Mouse (Mus musculus) embryonic facial prominence, embryonic 15.5 days (tissue): ENCODE measurements around the gene Gm20388. TPM values are rescaled to one million over a fixed set of nuclear protein-coding genes. Genes with fewer than 3 reads are reported as not detected.
A peak's percentile ranks its signal among the peaks of the same experiment; 100 is the strongest.
"Not testable (repeated sequence)": the region's sequence is repeated elsewhere in the genome, so short reads cannot be mapped to it uniquely, and the experiment has no call there.

Experiments used
- ATAC-seq: fragments of 200-750 bp; cut with Nextera tagmentation; 2 replicates; pipeline ENCODE4 v1.8.0; 2017; ENCODE audit warnings: low read depth, moderate TSS enrichment; ENCODE audit not compliant: insufficient number of reproducible peaks, low FRiP score, low TSS enrichment
- H3K27ac ChIP-seq: fragments of 300-500 bp; sonication (generic); replicated peaks from 2 replicates; pipeline ENCODE4 v1.5.1; 2015; ENCODE audit warnings: mild to moderate bottlenecking, inconsistent platforms
- H3K27me3 ChIP-seq: fragments of 300-500 bp; sonication (generic); 2 replicates; pipeline ENCODE4 v1.6.1; 2015; ENCODE audit warnings: inconsistent platforms
- H3K36me3 ChIP-seq: fragments of 300-500 bp; sonication (generic); 2 replicates; pipeline ENCODE4 v1.6.1; 2015; ENCODE audit warnings: mild to moderate bottlenecking, inconsistent platforms
- H3K4me1 ChIP-seq: fragments of 300-500 bp; sonication (generic); 2 replicates; pipeline ENCODE4 v1.6.1; 2015; ENCODE audit warnings: inconsistent platforms
- H3K4me2 ChIP-seq: fragments of 300-500 bp; sonication (generic); replicated peaks from 2 replicates; pipeline ENCODE4 v1.6.1; 2015; ENCODE audit warnings: mild to moderate bottlenecking, inconsistent platforms
- H3K4me3 ChIP-seq: fragments of 300-500 bp; sonication (generic); replicated peaks from 2 replicates; pipeline ENCODE4 v1.5.1; 2015; ENCODE audit warnings: mild to moderate bottlenecking, inconsistent platforms
- H3K9ac ChIP-seq: fragments of 300-500 bp; sonication (generic); 2 replicates; pipeline ENCODE4 v1.6.1; 2015; ENCODE audit warnings: inconsistent platforms
- H3K9me3 ChIP-seq: fragments of 300-500 bp; sonication (generic); replicated peaks from 2 replicates; pipeline ENCODE4 v1.6.1; 2016; ENCODE audit warnings: inconsistent platforms
- WGBS: fragments of 180-500 bp; shearing (Covaris S2); methylation state at CpG from one replicate; pipeline ENCODE4 v1.1.7; 2015; 5-methylcytosine and 5-hydroxymethylcytosine counted together
- polyA plus RNA-seq: library from polyadenylated mRNA; unstranded; fragments of >200 nt; fragmentation: Nextera tagmentation; extraction: Ambion mirVana; gene quantifications from 2 replicates; pipeline ENCODE4 v1.2.1, GENCODE M21; 2015

Gene Gm20388
- polyA plus RNA-seq, 1 experiment from 2014 or later, result 8.0 TPM

GRCm38 (mm10) chr8:123431616-123432365 lies 3521.2 kb downstream of the Gm20388 start:
- H3K4me1 ChIP-seq, result no peaks in the 10 kb centered on the region
- no peak overlapping the region for H3K4me3 ChIP-seq
- peaks cover 34% of the 10 kb centered on the region for H3K9me3 ChIP-seq
- no peak for ATAC-seq
- no peak overlapping the region for H3K4me2 ChIP-seq
- H3K27ac ChIP-seq, result no peak overlapping the region
- WGBS, result 97% methylated on average over 25 of the region's 25 CpGs
- no peaks in the 10 kb centered on the region for H3K36me3 ChIP-seq
- no peak overlapping the region for H3K9ac ChIP-seq
- H3K27me3 ChIP-seq, result no peaks in the 10 kb centered on the region

GRCm38 (mm10) chr8:123432381-123432780 lies 3521.7 kb downstream of the Gm20388 start:
- 95% methylated on average over 16 of the region's 16 CpGs for WGBS
- Histone ChIP-seq H3K27me3 (no peaks in the 10 kb centered on the region), H3K27ac (no peak overlapping the region), H3K9ac (no peak overlapping the region), H3K4me3 (no peak overlapping the region), H3K4me2 (no peak overlapping the region), H3K36me3 (no peaks in the 10 kb centered on the region), H3K9me3 (peaks cover 29% of the 10 kb centered on the region), H3K4me1 (no peaks in the 10 kb centered on the region)
- ATAC-seq, result no peak

GRCm38 (mm10) chr8:123433241-123433974 lies 3522.8 kb downstream of the Gm20388 start:
- not testable (repeated sequence) for H3K27me3 ChIP-seq, H3K4me3 ChIP-seq, H3K4me2 ChIP-seq, H3K4me1 ChIP-seq, H3K36me3 ChIP-seq, H3K27ac ChIP-seq, ATAC-seq, H3K9ac ChIP-seq
- peaks cover 19% of the 10 kb centered on the region; the same call in 1 of the 2 replicates for H3K9me3 ChIP-seq
- 96% methylated on average over 47 of the region's 47 CpGs for WGBS

GRCm38 (mm10) chr8:123441788-123442187 lies 3531.1 kb downstream of the Gm20388 start:
- Histone ChIP-seq H3K4me3 (no peak overlapping the region), H3K4me2 (no peak overlapping the region), H3K9me3 (no peaks in the 10 kb centered on the region), H3K9ac (no peak overlapping the region), H3K4me1 (peaks cover 11% of the 10 kb centered on the region), H3K27me3 (no peaks in the 10 kb centered on the region), H3K36me3 (0 out of 2 replicates have a peak, but pooled peaks cover 6% of the 10 kb centered on the region), H3K27ac (no peak overlapping the region)
- ATAC-seq, result no peak
- WGBS, result 79% methylated on average over 2 of the region's 2 CpGs

- Histone ChIP-seq H3K4me2 (peak overlapping the region; percentile 63; the same call in 1 of the 2 replicates), H3K4me1 (peaks cover 11% of the 10 kb centered on the region), H3K9me3 (no peaks in the 10 kb centered on the region), H3K27me3 (no peaks in the 10 kb centered on the region), H3K4me3 (peak overlapping the region; percentile 72), H3K36me3 (0 out of 2 replicates have a peak, but pooled peaks cover 6% of the 10 kb centered on the region), H3K27ac (no peak overlapping the region), H3K9ac (no peak overlapping the region)
- no peak for ATAC-seq
- 83% methylated on average over 5 of the region's 5 CpGs for WGBS
These were observed 3531.7 kb downstream of the Gm20388 start for GRCm38 (mm10) chr8:123442351-123442750.

- 0 out of 2 replicates have a peak, but pooled peaks cover 6% of the 10 kb centered on the region for H3K36me3 ChIP-seq
- no peaks in the 10 kb centered on the region for H3K9me3 ChIP-seq
- under 1% methylated on average over 41 of the region's 41 CpGs for WGBS
- peaks cover 11% of the 10 kb centered on the region for H3K4me1 ChIP-seq
- peak; percentile 89 for ATAC-seq
- peak overlapping the region; percentile 67 for H3K9ac ChIP-seq
- H3K4me3 ChIP-seq, result peak overlapping the region; percentile 72
- H3K4me2 ChIP-seq, result peak overlapping the region; percentile 63
- no peaks in the 10 kb centered on the region for H3K27me3 ChIP-seq
- H3K27ac ChIP-seq, result peak overlapping the region; percentile 68; the same call in 1 of the 2 replicates
These were observed 3532.4 kb downstream of the Gm20388 start for GRCm38 (mm10) chr8:123442871-123443575.

- Histone ChIP-seq H3K27ac (peak overlapping the region; percentile 68; the same call in 1 of the 2 replicates), H3K9me3 (no peaks in the 10 kb centered on the region), H3K4me2 (peak overlapping the region; percentile 63), H3K9ac (peak overlapping the region; percentile 67), H3K4me3 (peak overlapping the region; percentile 72), H3K36me3 (0 out of 2 replicates have a peak, but pooled peaks cover 6% of the 10 kb centered on the region), H3K4me1 (peaks cover 11% of the 10 kb centered on the region), H3K27me3 (no peaks in the 10 kb centered on the region)
- no peak for ATAC-seq
- WGBS, result 15% methylated on average over 4 of the region's 4 CpGs
These were observed 3532.9 kb downstream of the Gm20388 start for GRCm38 (mm10) chr8:123443576-123443921.

- peak overlapping the region; percentile 72 for H3K4me3 ChIP-seq
- H3K36me3 ChIP-seq, result 0 out of 2 replicates have a peak, but pooled peaks cover 8% of the 10 kb centered on the region
- H3K27ac ChIP-seq, result no peak overlapping the region
- no peaks in the 10 kb centered on the region for H3K27me3 ChIP-seq
- peaks cover 11% of the 10 kb centered on the region for H3K4me1 ChIP-seq
- no peak for ATAC-seq
- 66% methylated on average over 6 of the region's 6 CpGs for WGBS
- no peak overlapping the region for H3K9ac ChIP-seq
- H3K4me2 ChIP-seq, result peak overlapping the region; percentile 63
- no peaks in the 10 kb centered on the region for H3K9me3 ChIP-seq
These were observed 3533.5 kb downstream of the Gm20388 start for GRCm38 (mm10) chr8:123444131-123444530.

GRCm38 (mm10) chr8:123445981-123446380 lies 3535.3 kb downstream of the Gm20388 start:
- ATAC-seq, result no peak
- Histone ChIP-seq H3K27ac (no peak overlapping the region), H3K4me1 (peaks cover 11% of the 10 kb centered on the region), H3K36me3 (peaks cover 18% of the 10 kb centered on the region), H3K9me3 (no peaks in the 10 kb centered on the region), H3K27me3 (no peaks in the 10 kb centered on the region), H3K4me2 (no peak overlapping the region), H3K4me3 (no peak overlapping the region), H3K9ac (no peak overlapping the region)
- 83% methylated on average over 10 of the region's 10 CpGs for WGBS

GRCm38 (mm10) chr8:123446799-123447198 lies 3536.2 kb downstream of the Gm20388 start:
- H3K9me3 ChIP-seq, result no peaks in the 10 kb centered on the region
- no peak overlapping the region for H3K4me3 ChIP-seq
- H3K4me2 ChIP-seq, result no peak overlapping the region
- ATAC-seq, result no peak
- H3K4me1 ChIP-seq, result peaks cover 11% of the 10 kb centered on the region
- no peaks in the 10 kb centered on the region for H3K27me3 ChIP-seq
- WGBS, result 78% methylated on average over 6 of the region's 6 CpGs
- H3K9ac ChIP-seq, result no peak overlapping the region
- H3K36me3 ChIP-seq, result peaks cover 21% of the 10 kb centered on the region
- H3K27ac ChIP-seq, result peak overlapping the region; percentile 48; the same call in 1 of the 2 replicates

GRCm38 (mm10) chr8:123450783-123451182 lies 3540.1 kb downstream of the Gm20388 start:
- no peak overlapping the region for H3K4me3 ChIP-seq
- H3K4me2 ChIP-seq, result no peak overlapping the region
- no peaks in the 10 kb centered on the region for H3K27me3 ChIP-seq
- H3K9me3 ChIP-seq, result no peaks in the 10 kb centered on the region
- H3K9ac ChIP-seq, result no peak overlapping the region
- WGBS, result 86% methylated on average over 5 of the region's 5 CpGs
- no peaks in the 10 kb centered on the region for H3K4me1 ChIP-seq
- ATAC-seq, result no peak
- peaks cover 52% of the 10 kb centered on the region for H3K36me3 ChIP-seq
- no peak overlapping the region for H3K27ac ChIP-seq
